Mouse (Mus musculus) heart, postnatal 10 days (tissue): ENCODE results near the gene Ola1. TPM values are rescaled to one million over a fixed set of nuclear protein-coding genes. Genes with fewer than 3 reads are reported as not detected.

Experiments used
- total RNA-seq, 2 experiments: library from RNA; stranded (reverse); gene quantifications; 2 replicates each; pipeline ENCODE4 v1.2.3; 2021

Gene Ola1
- total RNA-seq, 2 experiments from 2014 or later, result 53.9 to 59.5 TPM

Other genes with a start within 250 kb of the Ola1 start
- gene Sp3, start 238.5 kb downstream of the Ola1 start, total RNA-seq, result 10 to 100 TPM; 60.3 to 61.8 TPM
- gene Gm11084, start 232.2 kb downstream of the Ola1 start, total RNA-seq, result not detected
- gene Sp9, start 53.0 kb upstream of the Ola1 start, total RNA-seq, result not detected
- 10 to 100 TPM; 14.0 to 17.4 TPM for gene Scrn3, start 93.7 kb upstream of the Ola1 start, total RNA-seq
- 10 to 100 TPM; 13.7 to 14.0 TPM for gene Cir1, start 93.8 kb upstream of the Ola1 start, total RNA-seq
- 10 to 100 TPM in 1 of 2 experiments, 1 to 10 TPM in 1; 8.4 to 10.1 TPM for gene Gpr155, start 167.6 kb upstream of the Ola1 start, total RNA-seq